Mouse (Mus musculus): ENCODE results near the gene Ano10.
"Not testable (repeated sequence)": the region's sequence is repeated elsewhere in the genome, so short reads cannot be mapped to it uniquely, and the experiment has no call there.

Ano10 gene

GRCm38 (mm10) chr9:122198621-122199020, 95.6 kb downstream of the Ano10 start:
- DNase-seq (ENCODE audit: low read depth, low spot score) = no peak

GRCm38 (mm10) chr9:122197021-122197420, 97.2 kb downstream of the Ano10 start:
- DNase-seq (ENCODE audit: low read depth, low spot score) = no peak

- peak; percentile 56 for DNase-seq (ENCODE audit: low read depth, low spot score)
Observed at GRCm38 (mm10) chr9:122195042-122195682, 99.1 kb downstream of the Ano10 start.

GRCm38 (mm10) chr9:122193823-122194222, 100.4 kb downstream of the Ano10 start:
- DNase-seq (ENCODE audit: low read depth, low spot score) = no peak

GRCm38 (mm10) chr9:122193361-122193760, 100.9 kb downstream of the Ano10 start:
- no peak for DNase-seq (ENCODE audit: low read depth, low spot score)

GRCm38 (mm10) chr9:122188724-122189123, 105.5 kb downstream of the Ano10 start:
- DNase-seq (ENCODE audit: low read depth, low spot score) = no peak

- DNase-seq (ENCODE audit: low read depth, low spot score) = no peak
Observed at GRCm38 (mm10) chr9:122187451-122187921, 106.7 kb downstream of the Ano10 start.

GRCm38 (mm10) chr9:122186643-122187226, 107.5 kb downstream of the Ano10 start:
- no peak for DNase-seq (ENCODE audit: low read depth, low spot score)

- no peak for DNase-seq (ENCODE audit: low read depth, low spot score)
Observed at GRCm38 (mm10) chr9:122185953-122186352, 108.3 kb downstream of the Ano10 start.

GRCm38 (mm10) chr9:122185061-122185460, 109.2 kb downstream of the Ano10 start:
- DNase-seq (ENCODE audit: low read depth, low spot score) = peak; percentile 66

- no peak for DNase-seq (ENCODE audit: low read depth, low spot score)
Observed at GRCm38 (mm10) chr9:122184329-122184728, 109.9 kb downstream of the Ano10 start.

GRCm38 (mm10) chr9:122183074-122183473, 111.1 kb downstream of the Ano10 start:
- DNase-seq (ENCODE audit: low read depth, low spot score) = no peak

GRCm38 (mm10) chr9:122180105-122180504, 114.1 kb downstream of the Ano10 start:
- DNase-seq (ENCODE audit: low read depth, low spot score) = no peak

GRCm38 (mm10) chr9:122178427-122178826, 115.8 kb downstream of the Ano10 start:
- DNase-seq (ENCODE audit: low read depth, low spot score) = no peak

GRCm38 (mm10) chr9:122177256-122178220, 116.7 kb downstream of the Ano10 start:
- peak; percentile 48 for DNase-seq (ENCODE audit: low read depth, low spot score)

GRCm38 (mm10) chr9:122174723-122175122, 119.5 kb downstream of the Ano10 start:
- DNase-seq (ENCODE audit: low read depth, low spot score) = no peak

- no peak for DNase-seq (ENCODE audit: low read depth, low spot score)
Observed at GRCm38 (mm10) chr9:122173405-122174233, 120.6 kb downstream of the Ano10 start.

GRCm38 (mm10) chr9:122172612-122173186, 121.5 kb downstream of the Ano10 start:
- DNase-seq (ENCODE audit: low read depth, low spot score) = no peak

GRCm38 (mm10) chr9:122169901-122170300, 124.3 kb downstream of the Ano10 start:
- peak; percentile 31 for DNase-seq (ENCODE audit: low read depth, low spot score)

- DNase-seq (ENCODE audit: low read depth, low spot score) = not testable (repeated sequence)
Observed at GRCm38 (mm10) chr9:122167719-122168118, 126.5 kb downstream of the Ano10 start.

- DNase-seq (ENCODE audit: low read depth, low spot score) = no peak
Observed at GRCm38 (mm10) chr9:122164535-122164934, 129.7 kb downstream of the Ano10 start.
